Mouse (Mus musculus): ENCODE data around the gene Slc8a2.

GRCm38 (mm10) chr7:16150191-16151145 is 20.8 kb downstream of the Slc8a2 start:
- no peak for TF ChIP-seq GATA1 (IDR thresholded peaks at IDR 0.05; ENCODE audit: borderline replicate concordance, low read length)
- TF ChIP-seq FLI1 (IDR thresholded peaks at IDR 0.05; ENCODE audit: low read length) = no peak
